Mouse (Mus musculus) bone marrow, adult 2 months (tissue): ENCODE data around the gene Ppp1r15b.

Source experiments
- CTCF ChIP-seq: fragments of 200-500 bp; IDR thresholded peaks from 2 replicates; pipeline ENCODE4 v1.5.1; 2011; ENCODE audit warnings: low read length, control low read depth; ENCODE audit not compliant: control insufficient read depth, insufficient read depth
- POLR2A ChIP-seq: fragments of 200-500 bp; IDR thresholded peaks from 2 replicates; pipeline ENCODE4 v1.6.1; 2011; ENCODE audit warnings: low read depth, mild to moderate bottlenecking, control low read depth, low read length, borderline replicate concordance; ENCODE audit not compliant: control insufficient read depth

- TF ChIP-seq POLR2A (no peak), CTCF (peak; percentile 84)
These were observed 43.6 kb upstream of the Ppp1r15b start for GRCm38 (mm10) chr1:133087206-133087905.
